Mouse (Mus musculus) inflammation-experienced regulatory T-cells, adult 6 months (primary cell): Measurements from ENCODE around the gene Plxna4. TPM values are rescaled to one million over a fixed set of nuclear protein-coding genes. Genes with fewer than 3 reads are reported as not detected.

ENCODE experiments used
- ATAC-seq: one replicate; pipeline ENCODE4 v1.8.0; 2017
- polyA plus RNA-seq, 3 experiments: library from polyadenylated mRNA; unstranded; fragments of 100-300 nt; shearing (Covaris generic); gene quantifications; one replicate each; pipeline ENCODE4 v1.2.1; 2017

The Plxna4 gene
- polyA plus RNA-seq, 3 experiments from 2014 or later, result 0.09 TPM; not detected in 2

GRCm38 (mm10) chr6:32471639-32472038, 116.4 kb downstream of the Plxna4 start:
- no peak for ATAC-seq

- no peak for ATAC-seq
These were observed 118.8 kb downstream of the Plxna4 start for GRCm38 (mm10) chr6:32469196-32469595.

GRCm38 (mm10) chr6:32465129-32465528, 122.9 kb downstream of the Plxna4 start:
- ATAC-seq, result no peak

- no peak for ATAC-seq
These were observed 123.4 kb downstream of the Plxna4 start for GRCm38 (mm10) chr6:32464637-32465036.

- no peak for ATAC-seq
These were observed 123.9 kb downstream of the Plxna4 start for GRCm38 (mm10) chr6:32464046-32464445.

GRCm38 (mm10) chr6:32460400-32460799, 127.6 kb downstream of the Plxna4 start:
- ATAC-seq, result no peak

- ATAC-seq, result no peak
These were observed 131.4 kb downstream of the Plxna4 start for GRCm38 (mm10) chr6:32456641-32457040.

- no peak for ATAC-seq
These were observed 136.1 kb downstream of the Plxna4 start for GRCm38 (mm10) chr6:32451851-32452250.

GRCm38 (mm10) chr6:32449237-32449963, 138.6 kb downstream of the Plxna4 start:
- ATAC-seq, result no peak

- ATAC-seq, result no peak
These were observed 139.2 kb downstream of the Plxna4 start for GRCm38 (mm10) chr6:32448787-32449186.

GRCm38 (mm10) chr6:32446276-32446675, 141.7 kb downstream of the Plxna4 start:
- ATAC-seq, result no peak

- no peak for ATAC-seq
These were observed 142.7 kb downstream of the Plxna4 start for GRCm38 (mm10) chr6:32445246-32445645.

GRCm38 (mm10) chr6:32444393-32444792, 143.6 kb downstream of the Plxna4 start:
- ATAC-seq, result no peak

- ATAC-seq, result no peak
These were observed 144.3 kb downstream of the Plxna4 start for GRCm38 (mm10) chr6:32443679-32444078.

- no peak for ATAC-seq
These were observed 148.6 kb downstream of the Plxna4 start for GRCm38 (mm10) chr6:32439434-32439833.

GRCm38 (mm10) chr6:32437219-32437618, 150.8 kb downstream of the Plxna4 start:
- ATAC-seq, result no peak

GRCm38 (mm10) chr6:32423124-32423523, 164.9 kb downstream of the Plxna4 start:
- no peak for ATAC-seq

GRCm38 (mm10) chr6:32420610-32421009, 167.4 kb downstream of the Plxna4 start:
- no peak for ATAC-seq

GRCm38 (mm10) chr6:32417351-32417750, 170.6 kb downstream of the Plxna4 start:
- ATAC-seq, result no peak

GRCm38 (mm10) chr6:32411325-32411724, 176.7 kb downstream of the Plxna4 start:
- ATAC-seq, result no peak

- no peak for ATAC-seq
These were observed 178.4 kb downstream of the Plxna4 start for GRCm38 (mm10) chr6:32409625-32410024.

- no peak for ATAC-seq
These were observed 180.3 kb downstream of the Plxna4 start for GRCm38 (mm10) chr6:32407574-32408185.

GRCm38 (mm10) chr6:32406316-32407095, 181.5 kb downstream of the Plxna4 start:
- ATAC-seq, result no peak
